Mouse (Mus musculus) c-Kit-positive CD71-positive TER-119-negative erythroid progenitor cells, embryonic 14.5 days (primary cell): ENCODE data around the gene Prkaa2.

Source experiments
- DNase-seq: peaks from one replicate; pipeline ENCODE4 v3.0.0-alpha.2; 2013; ENCODE audit warnings: low read depth

Gene Prkaa2

DNA sequence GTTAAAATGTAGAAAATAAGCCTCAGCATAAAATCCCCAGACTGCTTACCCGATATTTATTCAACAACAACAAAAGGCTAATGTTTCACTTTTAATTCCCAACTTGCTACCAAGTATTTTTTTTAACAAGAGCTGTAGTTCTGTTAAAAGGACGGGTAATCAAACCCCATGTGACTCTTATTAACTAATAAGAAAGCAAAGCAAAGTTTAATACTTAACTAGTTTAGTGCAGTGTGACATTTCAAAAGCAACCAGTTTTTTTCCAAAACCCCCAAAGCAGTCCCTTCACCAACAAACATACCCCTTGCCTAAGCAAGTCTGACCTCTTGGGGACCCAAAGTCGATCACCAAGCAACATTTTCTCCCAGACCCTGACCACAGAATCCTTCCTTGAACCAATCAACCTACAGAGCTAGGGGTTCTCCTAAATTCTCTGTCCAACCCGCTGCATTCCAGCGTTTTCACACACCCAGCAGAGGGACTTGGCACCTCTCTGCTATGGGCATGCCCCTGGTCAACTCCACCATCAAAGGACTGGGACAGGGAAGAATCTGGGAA lies 970 bp downstream of the Prkaa2 start:
- no peak for DNase-seq

- DNase-seq: no peak
These were observed 1.6 kb downstream of the Prkaa2 start for GRCm38 (mm10) chr4:105107943-105108640.

DNA sequence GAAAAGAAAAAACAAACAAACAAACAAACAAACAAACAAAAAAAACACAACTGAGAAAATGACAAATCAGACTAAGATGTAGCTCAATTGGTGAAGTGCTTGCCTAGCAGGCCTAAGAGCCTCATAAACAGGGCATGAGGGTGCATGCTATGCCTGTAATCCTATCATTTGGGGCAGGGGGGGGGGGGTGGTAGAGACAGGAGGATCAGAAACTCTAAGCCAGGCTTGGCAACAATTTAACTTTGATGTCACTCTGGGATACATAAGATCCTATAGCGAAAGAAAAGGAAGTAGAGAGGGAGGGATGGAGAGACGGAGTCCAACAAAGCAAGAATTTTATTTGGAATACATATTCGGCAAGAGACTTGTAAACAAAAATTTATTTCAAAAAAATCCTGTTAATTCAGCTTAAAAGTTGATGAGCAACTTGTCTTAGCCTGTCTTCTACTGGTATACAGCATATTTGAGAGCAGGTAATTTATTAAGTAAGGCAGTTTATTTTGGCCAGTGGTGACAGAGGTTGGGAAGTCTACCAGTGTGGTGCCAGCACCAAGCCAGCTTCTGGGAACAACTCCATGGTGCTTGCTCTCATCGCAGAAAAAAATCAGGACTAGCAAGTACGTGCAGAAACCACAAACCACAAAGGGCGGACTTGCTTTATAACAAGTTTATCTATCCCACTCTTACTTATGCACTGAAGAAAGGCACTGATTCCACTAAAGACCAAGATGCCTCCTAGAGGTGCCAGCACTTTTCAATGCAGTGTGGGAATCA lies 5.4 kb downstream of the Prkaa2 start:
- DNase-seq: no peak

DNA sequence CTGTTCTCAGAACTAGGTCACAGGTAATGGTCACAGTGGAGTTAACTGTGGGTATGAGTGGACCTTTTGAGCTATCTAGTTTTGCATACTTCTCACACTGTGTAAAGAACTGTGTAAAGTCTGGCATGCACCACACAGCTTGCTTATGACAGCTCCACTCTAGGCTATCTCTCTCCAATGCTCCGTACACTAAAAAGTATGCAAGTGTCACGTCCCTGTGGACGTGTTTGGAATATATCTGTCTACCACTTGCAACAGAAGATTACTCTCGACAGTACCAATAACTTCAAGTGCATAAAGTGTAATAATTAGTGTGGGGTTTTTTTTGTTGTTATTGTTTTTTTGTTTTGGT lies 8.4 kb downstream of the Prkaa2 start:
- DNase-seq: no peak

DNA sequence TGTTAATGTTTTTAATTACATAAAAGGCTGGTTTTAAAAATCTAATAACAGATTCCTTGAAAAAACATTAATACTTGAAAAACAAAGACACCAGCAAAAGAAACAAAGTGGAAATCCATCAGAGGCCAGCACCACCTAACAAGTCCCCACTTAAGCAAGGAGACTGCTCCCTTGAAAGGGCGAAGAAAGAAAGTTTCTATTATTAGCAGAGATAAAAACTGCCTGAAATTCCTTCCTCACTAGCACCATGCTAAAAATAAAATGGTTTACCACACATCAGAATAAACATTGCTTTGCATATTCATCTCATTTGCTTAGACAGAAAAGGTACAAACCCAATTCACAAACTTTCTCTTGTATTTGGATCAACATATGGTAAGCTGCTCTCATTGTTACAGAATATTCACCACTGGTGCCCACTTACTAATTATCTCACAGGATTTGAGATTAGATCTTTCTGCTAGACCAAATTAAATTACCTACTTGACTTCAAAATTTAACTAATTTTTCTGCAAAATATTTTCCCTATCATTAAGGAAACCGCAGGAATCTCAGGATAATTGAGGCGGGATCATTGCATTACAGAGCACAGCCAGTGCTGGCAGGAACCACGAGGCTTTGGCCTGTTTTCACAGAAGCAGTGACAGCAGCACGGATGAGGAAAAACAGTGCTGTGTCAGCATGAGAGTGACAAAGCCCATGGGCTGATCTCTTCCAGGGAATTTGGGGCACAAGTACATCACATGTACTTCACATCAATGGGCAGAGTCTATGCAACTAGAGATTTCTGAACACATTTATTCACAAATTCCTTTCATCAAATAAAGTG lies 9.0 kb downstream of the Prkaa2 start:
- no peak for DNase-seq

DNA sequence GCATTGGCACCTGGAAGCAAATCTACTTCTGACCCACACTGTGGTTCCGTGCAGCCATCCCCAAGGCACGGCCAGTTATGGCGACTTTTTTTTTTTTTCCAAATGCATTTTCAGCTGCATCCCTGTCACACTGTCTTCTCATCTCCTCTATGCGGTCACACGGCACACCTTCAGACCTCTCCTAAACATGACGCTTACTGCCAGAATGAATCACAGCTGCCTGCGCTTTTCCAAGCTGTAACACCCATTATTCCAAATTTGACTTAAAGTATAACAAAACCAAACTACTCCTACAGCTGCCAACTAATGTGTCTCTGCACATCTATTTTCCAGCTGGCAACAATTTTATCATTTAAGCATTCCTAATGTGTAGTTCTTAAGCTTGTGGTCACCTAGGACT lies 11.0 kb downstream of the Prkaa2 start:
- DNase-seq: no peak

DNA sequence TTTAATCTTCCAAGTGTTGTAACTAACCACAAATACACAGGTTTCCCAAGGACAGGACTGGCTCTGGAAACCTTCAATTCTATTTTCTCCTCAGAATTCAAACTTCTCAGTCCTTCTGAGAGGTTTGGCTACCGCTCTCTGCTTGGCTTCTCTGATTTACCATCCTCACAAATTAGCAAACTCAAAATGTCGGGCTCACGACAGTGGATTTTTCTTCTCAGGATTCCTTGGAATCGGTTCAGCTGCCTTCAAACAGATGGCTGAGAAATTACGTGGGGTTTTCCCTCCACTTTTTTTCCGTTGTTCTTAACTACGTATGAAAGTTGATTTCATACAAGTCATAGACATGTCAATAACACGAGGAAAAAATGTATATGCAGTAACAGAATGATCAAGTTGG lies 11.5 kb downstream of the Prkaa2 start:
- no peak for DNase-seq

- no peak for DNase-seq
These were observed 14.4 kb downstream of the Prkaa2 start for GRCm38 (mm10) chr4:105095316-105095715.

DNA sequence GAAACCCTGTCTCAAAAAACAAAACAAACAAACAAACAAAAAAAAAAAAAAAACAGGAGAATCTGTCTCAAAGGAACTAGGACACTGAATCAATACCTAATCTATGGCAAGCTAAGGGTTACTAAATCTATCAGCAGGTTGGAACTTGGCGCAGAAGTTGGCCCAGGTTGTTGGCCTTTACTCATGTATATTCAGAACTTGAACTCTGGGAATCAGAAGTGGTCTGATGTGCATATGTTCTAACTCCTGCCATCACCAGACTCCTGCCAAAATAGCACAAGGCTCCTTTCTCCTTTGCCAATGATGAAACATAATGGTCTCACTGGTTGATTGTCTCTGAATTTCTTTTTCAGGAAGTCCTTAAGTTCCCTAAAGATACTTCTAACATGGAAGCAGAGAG lies 15.7 kb downstream of the Prkaa2 start:
- no peak for DNase-seq

DNA sequence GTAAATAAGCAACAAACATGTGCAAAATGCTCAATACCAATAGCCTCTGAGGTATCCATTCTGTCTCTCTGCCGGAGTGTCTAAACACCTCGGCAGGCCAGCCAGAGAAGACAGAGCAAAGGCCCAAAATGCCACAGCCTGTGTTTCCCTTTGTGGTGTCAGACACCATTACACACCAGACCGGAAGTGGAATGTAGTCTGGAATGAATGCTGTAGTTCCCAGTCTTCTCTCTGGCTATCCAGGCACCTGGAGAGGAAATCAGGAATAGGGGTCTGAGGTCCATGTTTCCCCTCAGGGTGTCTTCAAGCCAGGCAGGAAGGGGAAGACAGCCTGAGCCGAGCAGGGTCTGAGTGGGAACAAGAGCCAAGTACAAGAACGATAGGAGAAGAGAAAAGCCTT lies 19.3 kb downstream of the Prkaa2 start:
- no peak for DNase-seq

DNA sequence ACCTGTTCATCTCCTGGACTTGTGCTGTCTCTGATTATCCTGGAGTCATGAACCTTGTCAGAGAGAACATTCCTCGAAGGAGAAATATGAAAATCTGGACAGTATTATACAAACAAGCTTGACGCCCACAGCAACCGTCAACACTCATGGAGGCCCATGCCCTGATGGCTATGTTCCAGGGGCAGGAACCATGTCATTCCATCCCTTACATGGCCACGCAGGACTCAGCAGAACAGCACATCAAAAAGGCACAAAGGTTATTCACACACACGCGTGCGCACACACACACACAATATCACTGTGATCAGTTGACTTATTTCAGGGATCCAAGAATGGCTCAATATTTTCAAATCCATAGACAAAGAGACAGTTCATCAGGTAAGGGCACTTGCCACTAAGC lies 20.3 kb downstream of the Prkaa2 start:
- no peak for DNase-seq

- DNase-seq: no peak
These were observed 21.0 kb downstream of the Prkaa2 start for GRCm38 (mm10) chr4:105088671-105089070.

- DNase-seq: no peak
These were observed 33.5 kb downstream of the Prkaa2 start for GRCm38 (mm10) chr4:105076152-105076551.

- no peak for DNase-seq
These were observed 37.8 kb downstream of the Prkaa2 start for GRCm38 (mm10) chr4:105071761-105072427.

DNA sequence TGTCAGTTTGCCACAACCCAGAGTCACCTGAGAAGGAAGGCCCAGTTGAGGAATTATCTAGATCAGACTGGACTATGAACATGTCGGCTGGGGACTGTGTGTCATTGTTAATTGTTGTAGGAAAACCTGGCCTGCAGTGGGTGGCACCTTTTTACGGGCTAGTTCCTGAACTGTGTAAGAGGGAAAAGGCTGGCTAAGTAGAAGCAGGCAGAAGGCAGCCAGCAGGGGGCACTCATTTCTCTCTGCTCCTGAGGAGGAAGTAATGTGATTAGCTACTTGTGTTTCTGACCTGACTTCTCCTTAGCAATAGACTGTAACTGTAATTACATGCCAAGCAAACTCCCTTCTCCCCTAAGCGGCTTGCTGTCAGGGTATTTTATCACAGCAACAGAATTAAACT lies 38.7 kb downstream of the Prkaa2 start:
- peak; percentile 3 for DNase-seq

- DNase-seq: no peak
These were observed 58.4 kb downstream of the Prkaa2 start for GRCm38 (mm10) chr4:105051291-105051690.

DNA sequence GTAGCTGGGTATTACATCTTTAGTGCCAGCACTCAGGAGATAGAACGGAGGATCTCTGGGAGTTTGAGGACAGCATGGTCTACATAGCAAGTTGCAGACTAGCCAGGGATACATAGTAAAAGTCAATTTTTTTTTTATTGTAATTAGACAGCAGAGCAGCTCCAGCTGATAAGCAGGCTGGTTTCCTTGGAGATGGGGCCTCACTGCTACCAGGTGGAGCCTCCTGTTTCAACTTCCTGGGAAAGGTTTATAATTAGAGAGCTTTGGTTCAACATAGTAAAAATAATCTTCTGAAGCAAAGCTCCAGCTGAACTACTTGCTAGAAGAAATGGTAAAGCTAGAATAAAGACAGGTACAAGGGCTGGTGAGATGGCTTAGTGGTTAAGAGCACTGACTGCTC lies 59.6 kb downstream of the Prkaa2 start:
- DNase-seq: no peak

DNA sequence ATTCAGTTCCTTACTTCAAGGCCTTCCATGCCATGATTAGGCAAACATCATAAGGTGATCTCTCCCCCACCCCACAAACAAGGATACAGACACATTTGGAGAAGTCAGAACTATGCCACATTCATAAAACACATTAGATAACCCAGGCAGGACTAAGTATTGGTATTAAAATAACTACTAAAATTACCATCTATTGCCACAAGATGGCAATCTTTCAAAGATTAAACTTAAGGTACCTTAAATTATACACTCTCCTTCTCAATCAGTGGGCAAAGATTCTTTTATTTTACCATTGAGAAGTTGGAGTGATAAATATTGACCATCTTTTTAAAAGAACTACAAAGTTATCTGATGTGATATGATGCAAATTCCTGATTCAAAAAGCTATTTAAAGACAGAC lies 75.4 kb downstream of the Prkaa2 start:
- no peak for DNase-seq

DNA sequence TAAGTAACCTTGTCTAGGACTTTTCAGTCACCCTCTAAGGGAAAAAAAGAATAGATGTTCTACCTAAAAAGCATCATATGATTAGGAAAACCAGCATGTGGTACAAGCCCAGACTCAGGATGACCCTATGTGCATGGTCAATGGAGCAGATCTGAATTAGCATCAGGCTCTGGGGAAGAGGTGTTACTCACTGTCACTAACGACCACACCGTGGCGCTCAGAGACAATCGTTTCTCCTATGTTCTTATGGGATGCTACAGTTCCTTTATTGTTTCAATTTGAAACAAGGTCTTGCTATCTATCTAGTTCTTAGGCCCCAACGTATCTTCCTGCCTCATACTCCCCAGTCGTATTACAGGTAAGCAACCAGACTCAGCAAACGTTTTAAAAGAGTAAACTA lies 76.5 kb downstream of the Prkaa2 start:
- no peak for DNase-seq

DNA sequence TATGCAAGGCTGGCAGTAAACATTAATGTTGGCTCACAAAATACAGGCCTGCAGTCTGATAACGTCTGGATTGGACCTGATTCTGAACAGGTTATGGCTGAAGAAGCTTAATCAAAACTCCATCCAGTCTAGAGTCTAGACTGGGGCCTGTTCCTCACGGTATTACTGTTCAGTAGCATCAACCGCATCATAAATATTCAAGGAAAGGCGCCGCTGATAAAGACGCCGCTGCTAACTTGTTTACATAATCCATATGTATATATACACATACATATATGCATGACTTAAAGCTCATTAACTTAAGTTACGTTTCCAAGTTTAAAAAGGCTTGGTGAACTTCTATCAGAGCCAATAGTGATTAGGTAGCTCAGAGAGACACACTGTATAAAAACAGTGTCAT lies 78.6 kb downstream of the Prkaa2 start:
- DNase-seq: no peak

GRCm38 (mm10) chr4:105027278-105027677 lies 82.4 kb downstream of the Prkaa2 start:
- DNase-seq: no peak

- DNase-seq: no peak
These were observed 93.6 kb downstream of the Prkaa2 start for GRCm38 (mm10) chr4:105016006-105016613.
